Mouse (Mus musculus) hindbrain, embryonic 13.5 days (tissue): ENCODE results near the gene Wdr25. TPM values are rescaled to one million over a fixed set of nuclear protein-coding genes. Genes with fewer than 3 reads are reported as not detected.

Experiments used
- ATAC-seq: fragments of 200-750 bp; cut with Nextera tagmentation; 2 replicates; pipeline ENCODE4 v1.8.0; 2017; ENCODE audit warnings: moderate TSS enrichment; ENCODE audit not compliant: low FRiP score
- H3K27ac ChIP-seq: fragments of 300-500 bp; sonication (generic); 2 replicates; pipeline ENCODE4 v1.5.1; 2015; ENCODE audit warnings: inconsistent platforms, mild to moderate bottlenecking, moderate library complexity
- H3K27me3 ChIP-seq: fragments of 300-500 bp; sonication (generic); 2 replicates; pipeline ENCODE4 v1.6.1; 2015; ENCODE audit warnings: mild to moderate bottlenecking, inconsistent platforms
- H3K36me3 ChIP-seq: fragments of 300-500 bp; sonication (generic); 2 replicates; pipeline ENCODE4 v1.6.1; 2015; ENCODE audit warnings: mild to moderate bottlenecking, inconsistent platforms
- H3K4me1 ChIP-seq: fragments of 300-500 bp; sonication (generic); replicated peaks from 2 replicates; pipeline ENCODE4 v1.6.1; 2015; ENCODE audit warnings: inconsistent platforms
- H3K4me2 ChIP-seq: fragments of 300-500 bp; sonication (generic); 2 replicates; pipeline ENCODE4 v1.6.1; 2015; ENCODE audit warnings: inconsistent platforms, mild to moderate bottlenecking, moderate library complexity
- H3K4me3 ChIP-seq: fragments of 300-500 bp; sonication (generic); 2 replicates; pipeline ENCODE4 v1.5.1; 2015; ENCODE audit warnings: mild to moderate bottlenecking, inconsistent platforms
- H3K9ac ChIP-seq: fragments of 300-500 bp; sonication (generic); 2 replicates; pipeline ENCODE4 v1.6.1; 2015; ENCODE audit warnings: mild to moderate bottlenecking, inconsistent platforms
- H3K9me3 ChIP-seq: fragments of 300-500 bp; sonication (generic); 2 replicates; pipeline ENCODE4 v1.6.1; 2016; ENCODE audit warnings: inconsistent platforms
- WGBS: fragments of 180-500 bp; shearing (Covaris S2); methylation state at CpG from one replicate; pipeline ENCODE4 v1.1.7; 2015; 5-methylcytosine and 5-hydroxymethylcytosine counted together
- polyA plus RNA-seq: library from polyadenylated mRNA; unstranded; fragments of >200 nt; fragmentation: Nextera tagmentation; extraction: Ambion mirVana; gene quantifications from 2 replicates; pipeline ENCODE4 v1.2.1, GENCODE M21; 2015

Wdr25 gene
- polyA plus RNA-seq, 1 experiment from 2014 or later = 6.6 TPM

- no peak overlapping the region for H3K9ac ChIP-seq
- H3K9me3 ChIP-seq = no peaks in the 10 kb centered on the region
- peaks cover 94% of the 10 kb centered on the region for H3K36me3 ChIP-seq
- no peaks in the 10 kb centered on the region for H3K27me3 ChIP-seq
- no peak for ATAC-seq
- no peaks in the 10 kb centered on the region for H3K4me1 ChIP-seq
- H3K27ac ChIP-seq = no peak overlapping the region
- WGBS = 88% methylated on average over 2 of the region's 2 CpGs
- no peak overlapping the region for H3K4me3 ChIP-seq
- H3K4me2 ChIP-seq = no peak overlapping the region
Measured at GRCm38 (mm10) chr12:108869575-108869974, 23.9 kb upstream of the Wdr25 start.

- no peak overlapping the region for H3K9ac ChIP-seq
- no peak overlapping the region for H3K27ac ChIP-seq
- no peaks in the 10 kb centered on the region for H3K4me1 ChIP-seq
- H3K4me2 ChIP-seq = no peak overlapping the region
- 80% methylated on average over 5 of the region's 5 CpGs for WGBS
- H3K4me3 ChIP-seq = no peak overlapping the region
- H3K9me3 ChIP-seq = no peaks in the 10 kb centered on the region
- no peak for ATAC-seq
- H3K36me3 ChIP-seq = peaks cover 90% of the 10 kb centered on the region
- H3K27me3 ChIP-seq = no peaks in the 10 kb centered on the region
Measured at GRCm38 (mm10) chr12:108873122-108873521, 20.3 kb upstream of the Wdr25 start.

- no peak for ATAC-seq
- 91% methylated on average over 4 of the region's 4 CpGs for WGBS
- no peak overlapping the region for H3K9ac ChIP-seq
- no peak overlapping the region for H3K4me3 ChIP-seq
- no peaks in the 10 kb centered on the region for H3K9me3 ChIP-seq
- peaks cover 92% of the 10 kb centered on the region for H3K36me3 ChIP-seq
- no peak overlapping the region for H3K27ac ChIP-seq
- no peaks in the 10 kb centered on the region for H3K4me1 ChIP-seq
- H3K27me3 ChIP-seq = no peaks in the 10 kb centered on the region
- no peak overlapping the region for H3K4me2 ChIP-seq
Measured at GRCm38 (mm10) chr12:108879138-108879537, 14.3 kb upstream of the Wdr25 start.

GRCm38 (mm10) chr12:108880606-108881005, 12.8 kb upstream of the Wdr25 start:
- Histone ChIP-seq H3K27ac (no peak overlapping the region), H3K36me3 (peaks cover 92% of the 10 kb centered on the region), H3K9me3 (no peaks in the 10 kb centered on the region), H3K4me2 (no peak overlapping the region), H3K4me1 (no peaks in the 10 kb centered on the region), H3K27me3 (no peaks in the 10 kb centered on the region), H3K4me3 (no peak overlapping the region), H3K9ac (no peak overlapping the region)
- ATAC-seq = no peak
- 91% methylated on average over 5 of the region's 5 CpGs for WGBS

GRCm38 (mm10) chr12:108881192-108881591, 12.2 kb upstream of the Wdr25 start:
- H3K9me3 ChIP-seq = no peaks in the 10 kb centered on the region
- peaks cover 92% of the 10 kb centered on the region for H3K36me3 ChIP-seq
- ATAC-seq = no peak
- 85% methylated on average over 3 of the region's 3 CpGs for WGBS
- no peak overlapping the region for H3K4me3 ChIP-seq
- H3K27ac ChIP-seq = no peak overlapping the region
- no peak overlapping the region for H3K9ac ChIP-seq
- no peaks in the 10 kb centered on the region for H3K27me3 ChIP-seq
- no peak overlapping the region for H3K4me2 ChIP-seq
- H3K4me1 ChIP-seq = no peaks in the 10 kb centered on the region

- Histone ChIP-seq H3K27ac (no peak overlapping the region), H3K4me3 (no peak overlapping the region), H3K36me3 (peaks cover 97% of the 10 kb centered on the region), H3K9me3 (no peaks in the 10 kb centered on the region), H3K4me2 (no peak overlapping the region), H3K4me1 (no peaks in the 10 kb centered on the region), H3K27me3 (no peaks in the 10 kb centered on the region), H3K9ac (no peak overlapping the region)
- no peak for ATAC-seq
- WGBS = 92% methylated on average over 8 of the region's 8 CpGs
Measured at GRCm38 (mm10) chr12:108882776-108883175, 10.7 kb upstream of the Wdr25 start.

GRCm38 (mm10) chr12:108885906-108886305, 7.5 kb upstream of the Wdr25 start:
- no peak for ATAC-seq
- Histone ChIP-seq H3K27ac (no peak overlapping the region), H3K4me1 (no peaks in the 10 kb centered on the region), H3K4me3 (no peak overlapping the region), H3K4me2 (no peak overlapping the region), H3K9ac (no peak overlapping the region), H3K27me3 (no peaks in the 10 kb centered on the region), H3K9me3 (no peaks in the 10 kb centered on the region), H3K36me3 (peaks cover 95% of the 10 kb centered on the region)
- WGBS = 94% methylated on average over 1 of the region's 1 CpGs

- Histone ChIP-seq H3K9me3 (no peaks in the 10 kb centered on the region), H3K4me2 (no peak overlapping the region), H3K36me3 (peaks cover 87% of the 10 kb centered on the region), H3K4me3 (no peak overlapping the region), H3K4me1 (peaks cover 1% of the 10 kb centered on the region; the same call in 1 of the 2 replicates), H3K27ac (no peak overlapping the region), H3K9ac (no peak overlapping the region), H3K27me3 (no peaks in the 10 kb centered on the region)
- WGBS = 90% methylated on average over 4 of the region's 4 CpGs
- no peak for ATAC-seq
Measured at GRCm38 (mm10) chr12:108887077-108887476, 6.4 kb upstream of the Wdr25 start.

- no peak overlapping the region for H3K4me2 ChIP-seq
- H3K9me3 ChIP-seq = no peaks in the 10 kb centered on the region
- no peak overlapping the region for H3K27ac ChIP-seq
- peaks cover 71% of the 10 kb centered on the region for H3K36me3 ChIP-seq
- 71% methylated on average over 4 of the region's 4 CpGs for WGBS
- H3K4me3 ChIP-seq = no peak overlapping the region
- no peak for ATAC-seq
- H3K27me3 ChIP-seq = no peaks in the 10 kb centered on the region
- H3K9ac ChIP-seq = no peak overlapping the region
- H3K4me1 ChIP-seq = peaks cover 16% of the 10 kb centered on the region
Measured at GRCm38 (mm10) chr12:108888632-108889031, 4.8 kb upstream of the Wdr25 start.

GRCm38 (mm10) chr12:108893715-108894431, 442 bp downstream of the Wdr25 start, which contains the start of gene Wars:
Wars (minus strand) TSS chr12:108894174.
- H3K4me3 ChIP-seq = peak within 1 kb of the TSS; percentile 91
- under 1% methylated on average over 51 of the region's 58 CpGs for WGBS
- H3K4me2 ChIP-seq = peak within 1 kb of the TSS; percentile 94
- peak within 1 kb of the TSS; percentile 83 for H3K9ac ChIP-seq
- H3K27me3 ChIP-seq = no peaks in the 10 kb centered on the region
- ATAC-seq = peak; percentile 99
- peak within 1 kb of the TSS; percentile 74 for H3K27ac ChIP-seq
- H3K9me3 ChIP-seq = no peaks in the 10 kb centered on the region
- H3K36me3 ChIP-seq = peaks cover 27% of the 10 kb centered on the region
- H3K4me1 ChIP-seq = peaks cover 28% of the 10 kb centered on the region

- peak; percentile 65 for ATAC-seq
- H3K9me3 ChIP-seq = no peaks in the 10 kb centered on the region
- H3K4me2 ChIP-seq = peak overlapping the region; percentile 75
- peaks cover 24% of the 10 kb centered on the region for H3K36me3 ChIP-seq
- H3K4me1 ChIP-seq = peaks cover 28% of the 10 kb centered on the region
- H3K4me3 ChIP-seq = peak overlapping the region; percentile 91
- WGBS = 2% methylated on average over 7 of the region's 7 CpGs
- H3K9ac ChIP-seq = peak overlapping the region; percentile 83
- no peaks in the 10 kb centered on the region for H3K27me3 ChIP-seq
- H3K27ac ChIP-seq = peak overlapping the region; percentile 74
Measured at GRCm38 (mm10) chr12:108894432-108894816, 993 bp downstream of the Wdr25 start.

GRCm38 (mm10) chr12:108896006-108896405, 2.6 kb downstream of the Wdr25 start:
- ATAC-seq = no peak
- Histone ChIP-seq H3K4me3 (no peak overlapping the region), H3K27me3 (no peaks in the 10 kb centered on the region), H3K9me3 (no peaks in the 10 kb centered on the region), H3K4me2 (no peak overlapping the region), H3K9ac (no peak overlapping the region), H3K4me1 (peaks cover 28% of the 10 kb centered on the region), H3K27ac (no peak overlapping the region), H3K36me3 (peaks cover 8% of the 10 kb centered on the region)
- 68% methylated on average over 3 of the region's 3 CpGs for WGBS

GRCm38 (mm10) chr12:108901346-108901745, 7.9 kb downstream of the Wdr25 start:
- Histone ChIP-seq H3K9ac (0 out of 2 replicates have a peak overlapping the region, but pooled peaks have one; percentile 6), H3K9me3 (no peaks in the 10 kb centered on the region), H3K36me3 (peaks cover 8% of the 10 kb centered on the region), H3K27ac (no peak overlapping the region), H3K4me2 (no peak overlapping the region), H3K4me3 (no peak overlapping the region), H3K4me1 (peaks cover 27% of the 10 kb centered on the region), H3K27me3 (no peaks in the 10 kb centered on the region)
- ATAC-seq = no peak
- WGBS = 78% methylated on average over 5 of the region's 5 CpGs
